Mouse (Mus musculus) small intestine, adult 2 months (tissue): ENCODE results near the gene Ugt1a5. TPM values are rescaled to one million over a fixed set of nuclear protein-coding genes. Genes with fewer than 3 reads are reported as not detected.

Experiments used
- H3K27ac ChIP-seq: fragments of 200-500 bp; 2 replicates; pipeline ENCODE4 v1.5.1; 2012; ENCODE audit warnings: low read depth, low read length, control low read depth, inconsistent platforms; ENCODE audit not compliant: insufficient read depth
- H3K27me3 ChIP-seq: fragments of 200-500 bp; 2 replicates; pipeline ENCODE4 v1.6.1; 2012; ENCODE audit warnings: mild to moderate bottlenecking, moderate library complexity, low read length, inconsistent platforms; ENCODE audit not compliant: control insufficient read depth, insufficient read depth
- H3K36me3 ChIP-seq: fragments of 200-500 bp; 2 replicates; pipeline ENCODE4 v1.6.1; 2012; ENCODE audit warnings: mild to moderate bottlenecking, low read length, control low read depth, inconsistent platforms; ENCODE audit not compliant: control insufficient read depth, insufficient read depth
- H3K4me1 ChIP-seq: fragments of 200-500 bp; 2 replicates; pipeline ENCODE4 v1.6.1; 2012; ENCODE audit warnings: low read length, inconsistent platforms, mixed read lengths; ENCODE audit not compliant: control insufficient read depth, insufficient read depth, insufficient read length
- H3K4me3 ChIP-seq: fragments of 200-500 bp; 2 replicates; pipeline ENCODE4 v1.5.1; 2012; ENCODE audit warnings: low read depth, mild to moderate bottlenecking, control low read depth, inconsistent platforms, low read length, moderate library complexity
- CTCF ChIP-seq: fragments of 200-500 bp; IDR thresholded peaks from 2 replicates; pipeline ENCODE4 v1.5.1; 2012; ENCODE audit warnings: low read depth, mild to moderate bottlenecking, control low read depth, inconsistent platforms, low read length, moderate library complexity, mixed read lengths; ENCODE audit not compliant: insufficient replicate concordance, insufficient read length; ENCODE audit errors: extremely low read depth
- POLR2A ChIP-seq: fragments of 200-500 bp; IDR thresholded peaks from 2 replicates; pipeline ENCODE4 v1.6.1; 2012; ENCODE audit warnings: low read depth, mild to moderate bottlenecking, control low read depth, inconsistent platforms, low read length, moderate library complexity
- WGBS: fragments of 180-500 bp; shearing (Covaris S2); methylation state at CpG from one replicate; pipeline ENCODE4 v1.1.7; 2018; 5-methylcytosine and 5-hydroxymethylcytosine counted together
- polyA plus RNA-seq: library from polyadenylated mRNA; depleted of rRNA; stranded (reverse); fragments of >200 nt; gene quantifications from 2 replicates; pipeline ENCODE4 v1.2.3, GENCODE M21; 2012

The Ugt1a5 gene
- polyA plus RNA-seq, 1 experiment: 0.34 TPM

DNA sequence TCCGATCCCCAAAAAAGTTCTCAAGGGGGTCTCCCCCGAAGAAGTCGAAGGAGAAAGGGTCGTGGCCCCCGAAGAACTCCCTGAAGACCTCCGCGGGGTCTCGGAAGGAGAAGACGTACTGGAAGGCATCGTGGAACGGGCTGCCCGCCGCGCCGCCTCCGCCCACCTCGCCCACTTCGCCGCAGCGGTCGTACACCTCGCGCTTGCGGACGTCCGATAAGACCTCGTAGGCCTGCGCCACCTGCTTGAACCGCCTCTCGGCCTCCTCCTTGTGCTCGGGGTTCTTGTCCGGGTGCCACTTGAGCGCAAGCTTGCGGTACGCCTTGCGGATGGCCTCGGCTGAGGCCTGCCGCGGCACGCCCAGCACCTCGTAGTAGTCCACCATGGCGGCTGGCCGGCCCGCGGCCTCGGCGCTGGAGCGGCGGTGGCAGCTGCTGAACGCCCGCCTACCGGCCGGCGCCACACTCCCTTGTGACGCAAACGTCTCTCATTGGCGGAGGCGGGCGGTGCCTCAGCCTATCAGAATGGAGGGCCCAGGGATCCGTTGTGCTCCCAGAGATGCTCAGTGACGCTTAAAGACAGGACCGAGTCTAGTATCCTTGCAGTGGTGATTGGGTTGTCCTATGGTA lies 39.6 kb downstream of the Ugt1a5 start, which contains the start of gene Dnajb3:
Gene Dnajb3, minus strand, starts transcription at position 489 of the 629 bp plus-strand sequence.
- TF ChIP-seq CTCF (no peak), POLR2A (no peak)
- 44% methylated on average over 62 of the region's 62 CpGs for WGBS
- Histone ChIP-seq H3K36me3 (no peaks in the 10 kb centered on the region), H3K4me1 (peaks cover 18% of the 10 kb centered on the region), H3K4me3 (peak within 1 kb of the TSS; percentile 65), H3K27me3 (no peaks in the 10 kb centered on the region), H3K27ac (peak within 1 kb of the TSS; percentile 64)

DNA sequence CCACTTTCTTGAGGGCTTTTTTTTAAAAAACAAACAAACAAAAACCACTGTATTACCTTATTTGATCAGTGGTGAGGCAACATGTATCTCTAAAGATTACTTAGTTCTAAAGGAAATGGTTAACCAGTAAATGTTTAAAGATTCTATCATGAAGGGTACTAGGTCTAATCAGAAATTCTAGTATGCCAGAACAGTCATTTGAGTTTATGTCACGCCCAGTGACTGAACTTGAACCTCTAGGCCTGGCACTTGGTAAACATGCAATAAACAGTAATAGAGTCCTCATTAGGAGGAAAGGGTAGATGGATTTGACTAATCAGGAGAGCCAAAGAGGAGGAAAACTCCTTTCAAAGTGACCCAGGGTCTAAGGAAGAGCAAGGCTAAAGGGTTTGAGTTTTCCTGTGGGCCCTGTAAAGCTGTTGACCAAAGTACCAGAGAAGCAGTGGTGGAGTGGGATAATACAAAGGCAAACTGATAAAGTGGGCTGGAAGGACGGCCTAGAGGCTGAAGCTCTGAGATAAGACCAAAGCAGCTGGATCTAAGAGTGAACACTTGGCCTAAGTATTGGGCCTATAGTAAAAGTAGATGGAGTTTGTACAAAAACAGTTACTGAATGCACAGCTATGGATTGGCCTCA lies 41.1 kb downstream of the Ugt1a5 start:
- Histone ChIP-seq H3K4me1 (peaks cover 21% of the 10 kb centered on the region), H3K27ac (peak overlapping the region; percentile 91), H3K27me3 (no peaks in the 10 kb centered on the region), H3K4me3 (no peak overlapping the region), H3K36me3 (no peaks in the 10 kb centered on the region)
- WGBS: 31% methylated on average over 2 of the region's 2 CpGs
- TF ChIP-seq CTCF (no peak), POLR2A (no peak)

DNA sequence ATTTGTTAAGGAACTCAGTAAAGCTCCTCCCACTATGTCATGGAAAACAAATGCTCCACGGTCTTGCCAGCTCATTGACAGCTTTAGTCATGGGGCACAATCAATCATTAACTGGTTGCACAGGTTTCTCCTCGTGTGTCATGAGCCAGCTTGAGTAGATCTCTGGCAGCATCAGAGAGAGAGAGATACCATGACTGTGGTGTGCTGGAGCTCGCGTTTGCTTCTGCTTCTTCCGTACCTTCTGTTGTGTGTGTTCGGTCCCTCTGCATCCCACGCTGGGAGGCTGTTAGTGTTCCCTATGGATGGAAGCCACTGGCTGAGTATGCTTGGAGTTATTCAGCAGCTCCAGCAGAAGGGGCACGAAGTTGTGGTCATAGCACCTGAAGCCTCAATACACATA lies 46.0 kb downstream of the Ugt1a5 start, which contains the start of gene Ugt1a1:
Gene Ugt1a1, plus strand, starts transcription at position 148 of the 400 bp plus-strand sequence.
- WGBS: 44% methylated on average over 8 of the region's 8 CpGs
- H3K27me3 ChIP-seq: no peaks in the 10 kb centered on the region
- H3K4me1 ChIP-seq: peaks cover 24% of the 10 kb centered on the region
- TF ChIP-seq POLR2A (no peak), CTCF (no peak)
- H3K4me3 ChIP-seq: peak within 1 kb of the TSS; percentile 31
- H3K27ac ChIP-seq: peak within 1 kb of the TSS; percentile 67
- H3K36me3 ChIP-seq: peaks cover 5% of the 10 kb centered on the region

DNA sequence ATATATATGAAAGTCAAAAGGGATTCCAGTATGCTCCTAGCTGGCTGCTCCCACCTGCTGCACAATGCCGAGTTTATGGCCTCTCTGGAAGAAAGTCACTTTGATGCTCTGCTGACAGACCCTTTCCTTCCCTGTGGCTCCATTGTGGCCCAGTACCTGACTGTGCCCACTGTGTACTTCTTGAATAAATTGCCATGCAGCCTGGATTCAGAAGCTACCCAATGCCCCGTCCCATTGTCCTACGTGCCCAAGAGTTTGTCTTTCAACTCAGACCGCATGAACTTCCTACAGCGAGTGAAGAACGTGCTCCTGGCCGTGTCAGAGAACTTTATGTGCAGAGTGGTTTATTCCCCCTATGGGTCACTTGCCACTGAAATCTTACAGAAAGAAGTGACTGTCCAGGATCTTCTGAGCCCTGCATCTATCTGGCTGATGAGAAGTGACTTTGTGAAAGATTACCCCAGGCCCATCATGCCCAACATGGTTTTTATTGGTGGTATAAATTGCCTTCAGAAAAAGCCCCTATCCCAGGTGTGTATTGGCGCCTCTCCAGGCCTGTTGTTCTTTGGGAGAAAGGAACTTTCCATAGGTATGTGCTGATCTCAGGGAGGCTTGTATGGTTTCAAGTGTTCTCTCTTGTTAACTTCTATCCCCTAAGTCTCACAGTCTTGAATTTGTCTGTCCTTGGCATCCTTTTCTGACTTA lies 46.7 kb downstream of the Ugt1a5 start:
- H3K27ac ChIP-seq: peak overlapping the region; percentile 67
- no peaks in the 10 kb centered on the region for H3K27me3 ChIP-seq
- H3K4me1 ChIP-seq: peaks cover 22% of the 10 kb centered on the region
- peaks cover 8% of the 10 kb centered on the region for H3K36me3 ChIP-seq
- TF ChIP-seq POLR2A: no peak
- no peak for TF ChIP-seq CTCF
- H3K4me3 ChIP-seq: peak overlapping the region; percentile 31
- 47% methylated on average over 8 of the region's 8 CpGs for WGBS

DNA sequence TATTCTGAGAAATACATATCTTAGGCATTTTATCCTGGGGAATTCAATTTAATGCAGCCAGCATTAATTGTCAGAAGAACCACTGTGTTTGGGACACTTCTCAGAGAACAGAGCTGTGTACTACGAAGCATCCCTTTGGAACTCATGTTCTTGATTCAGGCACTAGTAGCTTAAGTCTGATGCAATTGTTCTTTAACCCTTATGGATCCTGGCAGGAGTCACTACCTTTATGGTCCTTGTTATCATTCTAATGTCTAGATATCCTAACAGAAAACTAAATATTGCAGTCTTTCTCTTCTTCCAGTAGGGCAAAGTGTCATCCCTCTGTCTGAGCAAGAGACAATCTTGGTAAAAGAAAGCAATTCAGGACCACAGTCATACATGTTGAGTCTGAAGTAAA lies 47.2 kb downstream of the Ugt1a5 start:
- Histone ChIP-seq H3K27ac (peak overlapping the region; percentile 67), H3K27me3 (no peaks in the 10 kb centered on the region), H3K4me3 (no peak overlapping the region), H3K36me3 (peaks cover 8% of the 10 kb centered on the region), H3K4me1 (peaks cover 19% of the 10 kb centered on the region)
- 67% methylated on average over 1 of the region's 1 CpGs for WGBS
- TF ChIP-seq CTCF: no peak
- TF ChIP-seq POLR2A: no peak

DNA sequence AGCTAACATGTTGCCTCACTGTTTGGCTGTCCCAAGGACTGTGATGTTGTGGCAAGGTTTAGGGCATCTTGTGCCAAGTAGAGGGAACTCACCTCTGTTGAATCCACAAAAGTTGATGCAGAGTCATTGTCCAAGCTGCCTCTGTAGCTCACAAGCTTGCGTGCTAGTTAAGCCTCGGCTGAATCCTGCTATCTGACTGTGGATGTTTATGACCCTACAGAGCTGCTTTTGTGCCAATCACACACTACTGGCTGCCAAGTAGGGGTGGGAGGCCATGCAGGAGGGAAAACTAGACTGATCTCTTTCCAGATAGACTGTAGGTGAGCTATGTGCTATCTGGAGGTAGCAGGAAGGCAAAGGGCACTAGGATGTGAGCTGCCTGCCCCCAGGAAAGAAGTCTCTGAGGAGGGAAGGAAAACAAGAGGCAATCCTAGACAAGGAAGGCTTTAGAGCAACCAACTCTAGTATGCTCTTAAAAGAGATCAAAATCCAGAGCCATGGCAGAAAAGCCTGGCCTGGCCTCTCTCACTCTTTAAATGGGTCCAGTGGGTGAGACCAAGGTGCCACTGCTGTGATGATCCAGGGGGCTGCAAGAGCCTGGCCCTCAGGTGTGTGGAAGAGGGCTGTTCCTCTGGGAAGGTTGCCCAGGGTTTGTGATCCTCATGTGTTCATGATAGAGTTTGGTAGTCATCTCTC lies 48.1 kb downstream of the Ugt1a5 start:
- peak overlapping the region; percentile 21; the same call in 1 of the 2 replicates for H3K4me3 ChIP-seq
- no peak for TF ChIP-seq POLR2A
- TF ChIP-seq CTCF: no peak
- no peaks in the 10 kb centered on the region for H3K27me3 ChIP-seq
- 44% methylated on average over 2 of the region's 2 CpGs for WGBS
- peaks cover 8% of the 10 kb centered on the region for H3K36me3 ChIP-seq
- peak overlapping the region; percentile 65 for H3K27ac ChIP-seq
- peaks cover 16% of the 10 kb centered on the region; the same call in 1 of the 2 replicates for H3K4me1 ChIP-seq
